Mouse (Mus musculus) heart, embryonic 10.5 days (tissue): ENCODE measurements around the gene Tmem255a. TPM values are rescaled to one million over a fixed set of nuclear protein-coding genes. Genes with fewer than 3 reads are reported as not detected.
"Not testable (repeated sequence)": the region's sequence is repeated elsewhere in the genome, so short reads cannot be mapped to it uniquely, and the experiment has no call there.

Experiments
- DNase-seq: peaks from one replicate; pipeline ENCODE4 v3.0.0-alpha.2; 2017; ENCODE audit warnings: low spot score
- H3K27ac ChIP-seq: fragments of 300-500 bp; sonication (generic); 2 replicates; pipeline ENCODE4 v1.5.1; 2016; ENCODE audit warnings: mild to moderate bottlenecking
- H3K27me3 ChIP-seq: fragments of 300-500 bp; sonication (generic); 2 replicates; pipeline ENCODE4 v1.6.1; 2016; ENCODE audit warnings: mild to moderate bottlenecking; ENCODE audit not compliant: poor library complexity, insufficient read depth, severe bottlenecking
- H3K36me3 ChIP-seq: fragments of 300-500 bp; sonication (generic); 2 replicates; pipeline ENCODE4 v1.6.1; 2016; ENCODE audit warnings: mild to moderate bottlenecking, moderate library complexity
- H3K4me1 ChIP-seq: fragments of 300-500 bp; sonication (generic); 2 replicates; pipeline ENCODE4 v1.6.1; 2016; ENCODE audit warnings: mild to moderate bottlenecking
- H3K4me3 ChIP-seq: fragments of 300-500 bp; sonication (generic); 2 replicates; pipeline ENCODE4 v1.5.1; 2016; ENCODE audit warnings: mild to moderate bottlenecking, moderate library complexity
- H3K9me3 ChIP-seq: fragments of 300-500 bp; sonication (generic); 2 replicates; pipeline ENCODE4 v1.6.1; 2016; ENCODE audit warnings: mild to moderate bottlenecking, moderate library complexity
- WGBS: fragments of 180-500 bp; shearing (Covaris S2); methylation state at CpG from one replicate; pipeline ENCODE4 v1.1.7; 2016; 5-methylcytosine and 5-hydroxymethylcytosine counted together
- polyA plus RNA-seq: library from polyadenylated mRNA; unstranded; fragments of >200 nt; fragmentation: Nextera tagmentation; extraction: Ambion mirVana; gene quantifications from 2 replicates; pipeline ENCODE4 v1.2.1, GENCODE M21; 2016

The Tmem255a gene
- polyA plus RNA-seq, 1 experiment from 2014 or later = 18.0 TPM

GRCm38 (mm10) chrX:38190458-38190764, 61.8 kb downstream of the Tmem255a start:
- no peak for DNase-seq
- H3K27ac ChIP-seq = peak overlapping the region; percentile 90
- no peaks in the 10 kb centered on the region for H3K9me3 ChIP-seq
- 29% methylated on average over 3 of the region's 3 CpGs for WGBS
- no peaks in the 10 kb centered on the region for H3K4me1 ChIP-seq
- no peaks in the 10 kb centered on the region for H3K27me3 ChIP-seq
- peak overlapping the region; percentile 69 for H3K4me3 ChIP-seq
- peaks cover 5% of the 10 kb centered on the region for H3K36me3 ChIP-seq

- H3K4me1 ChIP-seq = no peaks in the 10 kb centered on the region
- peak; percentile 93 for DNase-seq
- peak within 1 kb of the TSS; percentile 90 for H3K27ac ChIP-seq
- H3K4me3 ChIP-seq = peak within 1 kb of the TSS; percentile 69
- no peaks in the 10 kb centered on the region for H3K9me3 ChIP-seq
- no peaks in the 10 kb centered on the region for H3K27me3 ChIP-seq
- peaks cover 5% of the 10 kb centered on the region for H3K36me3 ChIP-seq
- 14% methylated on average over 70 of the region's 72 CpGs for WGBS
Observed at GRCm38 (mm10) chrX:38189552-38190457, 62.4 kb downstream of the Tmem255a start, which contains the start of gene Zbtb33. Zbtb33 (plus strand) TSS chrX:38189793.

GRCm38 (mm10) chrX:38185520-38185919, 66.7 kb downstream of the Tmem255a start:
- Histone ChIP-seq H3K4me3 (no peak overlapping the region), H3K9me3 (no peaks in the 10 kb centered on the region), H3K27ac (no peak overlapping the region), H3K27me3 (no peaks in the 10 kb centered on the region), H3K36me3 (no peaks in the 10 kb centered on the region), H3K4me1 (no peaks in the 10 kb centered on the region)
- WGBS = 50% methylated on average over 2 of the region's 2 CpGs
- no peak for DNase-seq

- H3K27me3 ChIP-seq = no peaks in the 10 kb centered on the region
- H3K4me3 ChIP-seq = no peak overlapping the region; the same call in 1 of the 2 replicates
- no peaks in the 10 kb centered on the region for H3K4me1 ChIP-seq
- 19% methylated on average over 11 of the region's 15 CpGs for WGBS
- H3K27ac ChIP-seq = no peak overlapping the region
- H3K36me3 ChIP-seq = no peaks in the 10 kb centered on the region
- peaks cover 4% of the 10 kb centered on the region for H3K9me3 ChIP-seq
- DNase-seq = peak; percentile 81
Observed at GRCm38 (mm10) chrX:38181608-38182258, 70.5 kb downstream of the Tmem255a start.

- no peaks in the 10 kb centered on the region for H3K27me3 ChIP-seq
- no peaks in the 10 kb centered on the region for H3K36me3 ChIP-seq
- WGBS = 28% methylated on average over 37 of the region's 38 CpGs
- peaks cover 4% of the 10 kb centered on the region for H3K9me3 ChIP-seq
- peak overlapping the region; percentile 56 for H3K4me3 ChIP-seq
- DNase-seq = no peak
- H3K27ac ChIP-seq = no peak overlapping the region
- H3K4me1 ChIP-seq = no peaks in the 10 kb centered on the region
Observed at GRCm38 (mm10) chrX:38180656-38181607, 71.3 kb downstream of the Tmem255a start.

GRCm38 (mm10) chrX:38179891-38180310, 72.3 kb downstream of the Tmem255a start:
- not testable (repeated sequence) for H3K27ac ChIP-seq, H3K4me1 ChIP-seq, H3K27me3 ChIP-seq, H3K36me3 ChIP-seq, DNase-seq, H3K9me3 ChIP-seq
- peak overlapping the region; percentile 46 for H3K4me3 ChIP-seq
- 27% methylated on average over 19 of the region's 19 CpGs for WGBS

- H3K4me3 ChIP-seq = no peak overlapping the region
Observed at GRCm38 (mm10) chrX:38166592-38166991, 85.6 kb downstream of the Tmem255a start.

GRCm38 (mm10) chrX:38166064-38166463, 86.2 kb downstream of the Tmem255a start:
- no peak for DNase-seq
- Histone ChIP-seq H3K36me3 (no peaks in the 10 kb centered on the region), H3K27me3 (no peaks in the 10 kb centered on the region), H3K27ac (no peak overlapping the region), H3K4me1 (no peaks in the 10 kb centered on the region), H3K4me3 (no peak overlapping the region), H3K9me3 (no peaks in the 10 kb centered on the region)
- WGBS = 67% methylated on average over 9 of the region's 9 CpGs

More at GRCm38 (mm10) chrX:38166592-38166991, 85.6 kb downstream of the Tmem255a start:
- Histone ChIP-seq H3K36me3 (no peaks in the 10 kb centered on the region), H3K9me3 (no peaks in the 10 kb centered on the region), H3K27ac (no peak overlapping the region), H3K27me3 (no peaks in the 10 kb centered on the region), H3K4me1 (no peaks in the 10 kb centered on the region)
- no peak for DNase-seq
- 74% methylated on average over 4 of the region's 4 CpGs for WGBS

- no peaks in the 10 kb centered on the region for H3K4me1 ChIP-seq
- no peaks in the 10 kb centered on the region for H3K9me3 ChIP-seq
- no peaks in the 10 kb centered on the region for H3K36me3 ChIP-seq
- no peak for DNase-seq
- H3K27ac ChIP-seq = no peak overlapping the region
- H3K27me3 ChIP-seq = no peaks in the 10 kb centered on the region
- no peak overlapping the region for H3K4me3 ChIP-seq
- WGBS = 77% methylated on average over 3 of the region's 3 CpGs
Observed at GRCm38 (mm10) chrX:38165315-38165714, 86.9 kb downstream of the Tmem255a start.

GRCm38 (mm10) chrX:38159097-38159496, 93.1 kb downstream of the Tmem255a start:
- no peak overlapping the region for H3K4me3 ChIP-seq
- no peaks in the 10 kb centered on the region for H3K27me3 ChIP-seq
- WGBS = 54% methylated on average over 1 of the region's 1 CpGs
- no peak for DNase-seq
- H3K27ac ChIP-seq = no peak overlapping the region
- H3K4me1 ChIP-seq = no peaks in the 10 kb centered on the region
- no peaks in the 10 kb centered on the region for H3K36me3 ChIP-seq
- H3K9me3 ChIP-seq = no peaks in the 10 kb centered on the region
